Mouse (Mus musculus) thymus, adult 2 months (tissue): Measurements from ENCODE around the gene Ttc7b. TPM values are rescaled to one million over a fixed set of nuclear protein-coding genes. Genes with fewer than 3 reads are reported as not detected.

Experiments used
- DNase-seq: peaks from one replicate; pipeline ENCODE4 v3.0.0; 2021
- H3K27ac ChIP-seq: fragments of 200-500 bp; 2 replicates; pipeline ENCODE4 v1.5.1; 2012; ENCODE audit warnings: low read length, control low read depth; ENCODE audit not compliant: control insufficient read depth, insufficient read depth
- H3K27me3 ChIP-seq: fragments of 200-500 bp; 2 replicates; pipeline ENCODE4 v1.6.1; 2012; ENCODE audit warnings: mild to moderate bottlenecking, low read length, moderate library complexity, mixed read lengths; ENCODE audit not compliant: control insufficient read depth, insufficient read depth
- H3K36me3 ChIP-seq: fragments of 200-500 bp; 2 replicates; pipeline ENCODE4 v1.6.1; 2012; ENCODE audit warnings: mild to moderate bottlenecking, low read length, moderate library complexity; ENCODE audit not compliant: control insufficient read depth, insufficient read depth
- H3K4me1 ChIP-seq: fragments of 200-500 bp; replicated peaks from 2 replicates; pipeline ENCODE4 v1.6.1; 2012; ENCODE audit warnings: low read length; ENCODE audit not compliant: control insufficient read depth, insufficient read depth
- H3K4me3 ChIP-seq: fragments of 200-500 bp; 2 replicates; pipeline ENCODE4 v1.5.1; 2012; ENCODE audit warnings: mild to moderate bottlenecking, low read length, control low read depth, moderate library complexity; ENCODE audit not compliant: control insufficient read depth, insufficient read depth
- CTCF ChIP-seq: fragments of 200-500 bp; IDR thresholded peaks from 2 replicates; pipeline ENCODE4 v1.5.1; 2012; ENCODE audit warnings: mild to moderate bottlenecking, control low read depth, low read length, moderate library complexity, borderline replicate concordance; ENCODE audit not compliant: control insufficient read depth, poor library complexity, insufficient read depth; ENCODE audit errors: extremely low read depth
- POLR2A ChIP-seq: fragments of 200-500 bp; IDR thresholded peaks from 2 replicates; pipeline ENCODE4 v1.6.1; 2012; ENCODE audit warnings: mild to moderate bottlenecking, low read length, control low read depth, moderate library complexity; ENCODE audit not compliant: control insufficient read depth, poor library complexity, insufficient read depth; ENCODE audit errors: extremely low read depth
- WGBS: fragments of 180-500 bp; shearing (Covaris S2); methylation state at CpG from one replicate; pipeline ENCODE4 v1.1.7; 2018; 5-methylcytosine and 5-hydroxymethylcytosine counted together
- polyA plus RNA-seq: library from polyadenylated mRNA; depleted of rRNA; stranded (reverse); fragments of >200 nt; gene quantifications from 2 replicates; pipeline ENCODE4 v1.2.3, GENCODE M21; 2012

Ttc7b gene
- polyA plus RNA-seq, 1 experiment, result 43.1 TPM

GRCm38 (mm10) chr12:100379833-100380232, 140.8 kb downstream of the Ttc7b start:
- no peaks in the 10 kb centered on the region for H3K36me3 ChIP-seq
- H3K27me3 ChIP-seq, result no peaks in the 10 kb centered on the region
- no peak overlapping the region for H3K4me3 ChIP-seq
- H3K27ac ChIP-seq, result no peak overlapping the region
- DNase-seq, result no peak
- no peak for TF ChIP-seq POLR2A
- no peak for TF ChIP-seq CTCF
- 89% methylated on average over 1 of the region's 1 CpGs for WGBS
- H3K4me1 ChIP-seq, result no peaks in the 10 kb centered on the region

- H3K4me1 ChIP-seq, result no peaks in the 10 kb centered on the region
- 89% methylated on average over 2 of the region's 2 CpGs for WGBS
- H3K36me3 ChIP-seq, result peaks cover 2% of the 10 kb centered on the region
- no peak for DNase-seq
- H3K27me3 ChIP-seq, result no peaks in the 10 kb centered on the region
- no peak for TF ChIP-seq POLR2A
- TF ChIP-seq CTCF, result no peak
- no peak overlapping the region for H3K4me3 ChIP-seq
- H3K27ac ChIP-seq, result no peak overlapping the region
These were observed 142.4 kb downstream of the Ttc7b start for GRCm38 (mm10) chr12:100378266-100378665.

GRCm38 (mm10) chr12:100377791-100378190, 142.8 kb downstream of the Ttc7b start:
- TF ChIP-seq POLR2A, result no peak
- TF ChIP-seq CTCF, result no peak
- Histone ChIP-seq H3K27me3 (no peaks in the 10 kb centered on the region), H3K36me3 (peaks cover 7% of the 10 kb centered on the region), H3K4me1 (no peaks in the 10 kb centered on the region), H3K4me3 (no peak overlapping the region), H3K27ac (no peak overlapping the region)
- no peak for DNase-seq
- WGBS, result 94% methylated on average over 1 of the region's 1 CpGs

- H3K4me3 ChIP-seq, result no peak overlapping the region
- no peak overlapping the region for H3K27ac ChIP-seq
- H3K4me1 ChIP-seq, result no peaks in the 10 kb centered on the region
- no peaks in the 10 kb centered on the region for H3K27me3 ChIP-seq
- DNase-seq, result no peak
- peaks cover 8% of the 10 kb centered on the region for H3K36me3 ChIP-seq
- TF ChIP-seq POLR2A (no peak), CTCF (no peak)
- 93% methylated on average over 8 of the region's 8 CpGs for WGBS
These were observed 144.8 kb downstream of the Ttc7b start for GRCm38 (mm10) chr12:100375801-100376200.

- Histone ChIP-seq H3K4me1 (no peaks in the 10 kb centered on the region), H3K27me3 (no peaks in the 10 kb centered on the region), H3K36me3 (peaks cover 8% of the 10 kb centered on the region), H3K4me3 (no peak overlapping the region), H3K27ac (no peak overlapping the region)
- TF ChIP-seq CTCF (no peak), POLR2A (no peak)
- DNase-seq, result no peak
- 93% methylated on average over 7 of the region's 7 CpGs for WGBS
These were observed 147.8 kb downstream of the Ttc7b start for GRCm38 (mm10) chr12:100372785-100373184.

- WGBS, result 95% methylated on average over 4 of the region's 4 CpGs
- H3K27me3 ChIP-seq, result no peaks in the 10 kb centered on the region
- no peak for DNase-seq
- no peak for TF ChIP-seq CTCF
- no peak for TF ChIP-seq POLR2A
- no peaks in the 10 kb centered on the region for H3K4me1 ChIP-seq
- H3K27ac ChIP-seq, result no peak overlapping the region
- no peak overlapping the region for H3K4me3 ChIP-seq
- H3K36me3 ChIP-seq, result peaks cover 8% of the 10 kb centered on the region
These were observed 148.6 kb downstream of the Ttc7b start for GRCm38 (mm10) chr12:100372015-100372414.

- H3K36me3 ChIP-seq, result peaks cover 8% of the 10 kb centered on the region
- TF ChIP-seq CTCF, result no peak
- TF ChIP-seq POLR2A, result no peak
- 95% methylated on average over 2 of the region's 2 CpGs for WGBS
- no peaks in the 10 kb centered on the region for H3K4me1 ChIP-seq
- no peak for DNase-seq
- H3K27ac ChIP-seq, result no peak overlapping the region
- H3K27me3 ChIP-seq, result no peaks in the 10 kb centered on the region
- no peak overlapping the region for H3K4me3 ChIP-seq
These were observed 150.8 kb downstream of the Ttc7b start for GRCm38 (mm10) chr12:100369786-100370185.
